Mouse (Mus musculus) midbrain, embryonic 10.5 days (tissue): ENCODE measurements around the gene Plagl1. TPM values are rescaled to one million over a fixed set of nuclear protein-coding genes. Genes with fewer than 3 reads are reported as not detected.

ENCODE experiments used
- polyA plus RNA-seq: library from polyadenylated mRNA; unstranded; fragments of >200 nt; fragmentation: Nextera tagmentation; extraction: Ambion mirVana; gene quantifications from 2 replicates; pipeline ENCODE4 v1.2.1, GENCODE M21; 2016

Plagl1 gene
- polyA plus RNA-seq, 1 experiment from 2014 or later, result 65.6 TPM

Other genes starting within 250 kb of the Plagl1 start
- gene Utrn, start 191.1 kb upstream of the Plagl1 start, polyA plus RNA-seq, result 38.8 and 39.8 TPM in 2 replicates
- gene Stx11, start 96.2 kb upstream of the Plagl1 start, polyA plus RNA-seq, result 1.3 and 2.2 TPM in 2 replicates
- gene Sf3b5, start 55.2 kb upstream of the Plagl1 start, polyA plus RNA-seq, result 42.5 and 45.7 TPM in 2 replicates
- not detected in 2 replicates for gene Zc2hc1b, start 117.5 kb downstream of the Plagl1 start, polyA plus RNA-seq
- gene Ltv1, start 132.7 kb downstream of the Plagl1 start, polyA plus RNA-seq, result 67.1 and 74.0 TPM in 2 replicates